Mouse (Mus musculus) kidney, embryonic 15.5 days (tissue): Measurements from ENCODE around the gene Rabepk. TPM values are rescaled to one million over a fixed set of nuclear protein-coding genes. Genes with fewer than 3 reads are reported as not detected.
"Not testable (repeated sequence)": the region's sequence is repeated elsewhere in the genome, so short reads cannot be mapped to it uniquely, and the experiment has no call there.

Experiments used
- ATAC-seq: fragments of 200-750 bp; cut with Nextera tagmentation; replicated peaks from 2 replicates; pipeline ENCODE4 v1.8.0; 2017; ENCODE audit warnings: moderate TSS enrichment; ENCODE audit not compliant: low FRiP score
- H3K27ac ChIP-seq: fragments of 300-500 bp; sonication (generic); 2 replicates; pipeline ENCODE4 v1.5.1; 2015; ENCODE audit warnings: mild to moderate bottlenecking, inconsistent platforms
- H3K27me3 ChIP-seq: fragments of 300-500 bp; sonication (generic); 2 replicates; pipeline ENCODE4 v1.6.1; 2015; ENCODE audit warnings: inconsistent platforms
- H3K36me3 ChIP-seq: fragments of 300-500 bp; sonication (generic); 2 replicates; pipeline ENCODE4 v1.6.1; 2015; ENCODE audit warnings: inconsistent platforms
- H3K4me1 ChIP-seq: fragments of 300-500 bp; sonication (generic); 2 replicates; pipeline ENCODE4 v1.6.1; 2015; ENCODE audit warnings: inconsistent platforms
- H3K4me2 ChIP-seq: fragments of 300-500 bp; sonication (generic); 2 replicates; pipeline ENCODE4 v1.6.1; 2015; ENCODE audit warnings: moderate library complexity, mild to moderate bottlenecking, inconsistent platforms
- H3K4me3 ChIP-seq: fragments of 300-500 bp; sonication (generic); replicated peaks from 2 replicates; pipeline ENCODE4 v1.5.1; 2015; ENCODE audit warnings: mild to moderate bottlenecking, inconsistent platforms
- H3K9ac ChIP-seq: fragments of 300-500 bp; sonication (generic); 2 replicates; pipeline ENCODE4 v1.6.1; 2015; ENCODE audit warnings: mild to moderate bottlenecking, inconsistent platforms
- H3K9me3 ChIP-seq: fragments of 300-500 bp; sonication (generic); replicated peaks from 2 replicates; pipeline ENCODE4 v1.6.1; 2016; ENCODE audit warnings: inconsistent platforms
- WGBS: fragments of 180-500 bp; shearing (Covaris S2); methylation state at CpG from one replicate; pipeline ENCODE4 v1.1.7; 2015; ENCODE audit warnings: mixed read lengths; 5-methylcytosine and 5-hydroxymethylcytosine counted together
- polyA plus RNA-seq: library from polyadenylated mRNA; unstranded; fragments of >200 nt; fragmentation: Nextera tagmentation; extraction: Ambion mirVana; gene quantifications from 2 replicates; pipeline ENCODE4 v1.2.1, GENCODE M21; 2015

Gene Rabepk
- polyA plus RNA-seq, 1 experiment from 2014 or later = 36.3 TPM

GRCm38 (mm10) chr2:34826460-34827231 lies 26.9 kb upstream of the Rabepk start:
- ATAC-seq = no peak; the same call in 1 of the 2 replicates
- H3K27me3 ChIP-seq = no peaks in the 10 kb centered on the region
- peaks cover 22% of the 10 kb centered on the region for H3K4me1 ChIP-seq
- H3K9me3 ChIP-seq = 0 out of 2 replicates have a peak, but pooled peaks cover 4% of the 10 kb centered on the region
- peak overlapping the region; percentile 85 for H3K4me3 ChIP-seq
- H3K9ac ChIP-seq = peak overlapping the region; percentile 96
- peak overlapping the region; percentile 92 for H3K27ac ChIP-seq
- peaks cover 17% of the 10 kb centered on the region for H3K36me3 ChIP-seq
- H3K4me2 ChIP-seq = peak overlapping the region; percentile 89
- WGBS = 33% methylated on average over 20 of the region's 21 CpGs

DNA sequence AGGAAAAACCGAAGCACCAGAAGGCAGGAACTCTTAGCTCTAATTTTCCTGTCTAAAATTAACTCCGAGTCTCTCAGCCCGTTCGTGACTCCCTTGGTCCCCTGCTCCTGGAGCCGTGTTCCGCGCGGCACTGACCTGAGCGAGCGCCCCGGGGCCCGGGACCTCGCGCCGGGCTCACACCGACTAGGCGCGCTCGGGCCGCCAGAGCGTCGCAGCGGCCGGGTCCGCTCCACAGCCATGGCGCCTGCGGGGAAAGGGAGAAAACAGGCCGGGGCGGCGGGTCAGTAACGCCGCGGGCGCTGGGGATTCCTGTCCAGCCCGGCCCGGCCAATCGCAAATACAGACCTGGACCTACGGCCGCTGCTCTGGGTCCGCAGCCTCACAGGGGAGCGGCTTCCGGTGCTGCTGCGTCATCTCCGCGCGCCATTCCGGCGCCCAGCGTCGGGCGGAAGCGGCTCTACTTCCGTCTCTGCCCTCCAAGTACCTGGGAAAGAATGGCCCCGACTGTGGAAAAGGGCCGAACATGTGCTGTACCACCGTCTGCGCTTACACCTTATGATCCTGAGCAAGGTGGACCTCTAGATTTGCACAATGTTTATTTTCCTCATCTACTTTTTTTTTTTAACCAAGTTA lies 26.2 kb upstream of the Rabepk start, which contains the start of gene Fbxw2:
Fbxw2 (minus strand) TSS at position 485 of the 633 bp plus-strand sequence.
- H3K36me3 ChIP-seq = peaks cover 22% of the 10 kb centered on the region
- H3K9ac ChIP-seq = peak within 1 kb of the TSS; percentile 96
- H3K27me3 ChIP-seq = no peaks in the 10 kb centered on the region
- H3K4me1 ChIP-seq = peaks cover 22% of the 10 kb centered on the region
- peak within 1 kb of the TSS; percentile 92 for H3K27ac ChIP-seq
- peak; percentile 98 for ATAC-seq
- H3K9me3 ChIP-seq = 0 out of 2 replicates have a peak, but pooled peaks cover 4% of the 10 kb centered on the region
- under 1% methylated on average over 57 of the region's 57 CpGs for WGBS
- peak within 1 kb of the TSS; percentile 89 for H3K4me2 ChIP-seq
- H3K4me3 ChIP-seq = peak within 1 kb of the TSS; percentile 85

DNA sequence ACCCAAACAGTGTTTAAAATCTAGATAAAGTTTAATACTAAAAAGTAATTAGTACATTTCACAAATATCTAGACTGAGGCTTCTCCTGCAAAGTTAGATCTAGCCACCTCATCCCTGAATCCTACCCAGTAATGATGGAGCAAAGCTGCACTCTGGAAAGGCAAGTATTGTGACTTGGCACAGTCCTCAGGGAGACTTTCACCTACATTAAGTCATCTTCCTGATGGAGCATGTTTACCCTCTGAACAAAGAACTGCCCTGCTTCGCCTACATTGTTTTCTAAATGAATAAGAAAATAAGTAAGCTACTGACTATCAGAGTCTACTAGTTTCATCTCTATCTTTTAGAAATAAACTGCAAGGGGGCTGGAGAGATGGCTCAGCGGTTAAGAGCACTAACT lies 18.8 kb upstream of the Rabepk start:
- no peaks in the 10 kb centered on the region for H3K4me1 ChIP-seq
- H3K27ac ChIP-seq = no peak overlapping the region
- no peaks in the 10 kb centered on the region for H3K27me3 ChIP-seq
- no peak overlapping the region for H3K9ac ChIP-seq
- no peak overlapping the region for H3K4me3 ChIP-seq
- no peak for ATAC-seq
- no peaks in the 10 kb centered on the region for H3K9me3 ChIP-seq
- WGBS = 94% methylated on average over 2 of the region's 2 CpGs
- H3K36me3 ChIP-seq = peaks cover 85% of the 10 kb centered on the region
- H3K4me2 ChIP-seq = no peak overlapping the region

GRCm38 (mm10) chr2:34815893-34816292 lies 16.2 kb upstream of the Rabepk start:
- H3K9ac ChIP-seq, H3K27me3 ChIP-seq, H3K4me1 ChIP-seq, H3K9me3 ChIP-seq, H3K4me2 ChIP-seq, H3K4me3 ChIP-seq, H3K27ac ChIP-seq, ATAC-seq: not testable (repeated sequence)
- peaks cover 93% of the 10 kb centered on the region for H3K36me3 ChIP-seq
- WGBS = 92% methylated on average over 2 of the region's 2 CpGs

- ATAC-seq = no peak
Measured at GRCm38 (mm10) chr2:34812706-34813105, 13.0 kb upstream of the Rabepk start.

DNA sequence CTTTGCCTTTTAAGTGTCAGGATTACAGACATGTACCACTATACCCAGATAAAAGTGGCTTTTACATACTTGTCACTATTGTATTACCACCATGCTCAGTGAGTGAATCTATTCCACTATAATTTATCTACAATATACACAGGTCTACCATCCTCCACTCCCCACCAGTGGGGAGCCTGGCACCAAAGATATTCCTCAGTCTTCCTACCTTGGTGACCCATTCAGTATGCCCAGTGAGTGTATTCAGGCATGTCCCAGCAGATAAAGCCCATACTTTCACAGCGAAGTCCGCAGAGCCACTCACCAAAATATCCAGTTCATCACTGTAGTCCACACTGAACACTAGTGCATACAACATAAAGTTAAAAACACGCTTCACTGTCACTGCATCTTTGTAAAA lies 11.1 kb upstream of the Rabepk start:
- H3K27ac ChIP-seq = no peak overlapping the region
- no peak for ATAC-seq
- H3K9me3 ChIP-seq = no peaks in the 10 kb centered on the region
- H3K36me3 ChIP-seq = peaks cover 86% of the 10 kb centered on the region
- H3K4me1 ChIP-seq = peaks cover 2% of the 10 kb centered on the region; the same call in 1 of the 2 replicates
- H3K9ac ChIP-seq = no peak overlapping the region
- 94% methylated on average over 3 of the region's 3 CpGs for WGBS
- no peak overlapping the region for H3K4me2 ChIP-seq
- no peak overlapping the region for H3K4me3 ChIP-seq
- H3K27me3 ChIP-seq = no peaks in the 10 kb centered on the region

More at GRCm38 (mm10) chr2:34812706-34813105, 13.0 kb upstream of the Rabepk start:
- Histone ChIP-seq H3K4me3 (no peak overlapping the region), H3K9ac (no peak overlapping the region), H3K36me3 (peaks cover 92% of the 10 kb centered on the region), H3K9me3 (no peaks in the 10 kb centered on the region), H3K27ac (no peak overlapping the region), H3K4me1 (no peaks in the 10 kb centered on the region), H3K4me2 (no peak overlapping the region), H3K27me3 (no peaks in the 10 kb centered on the region)
- WGBS = 76% methylated on average over 7 of the region's 7 CpGs

DNA sequence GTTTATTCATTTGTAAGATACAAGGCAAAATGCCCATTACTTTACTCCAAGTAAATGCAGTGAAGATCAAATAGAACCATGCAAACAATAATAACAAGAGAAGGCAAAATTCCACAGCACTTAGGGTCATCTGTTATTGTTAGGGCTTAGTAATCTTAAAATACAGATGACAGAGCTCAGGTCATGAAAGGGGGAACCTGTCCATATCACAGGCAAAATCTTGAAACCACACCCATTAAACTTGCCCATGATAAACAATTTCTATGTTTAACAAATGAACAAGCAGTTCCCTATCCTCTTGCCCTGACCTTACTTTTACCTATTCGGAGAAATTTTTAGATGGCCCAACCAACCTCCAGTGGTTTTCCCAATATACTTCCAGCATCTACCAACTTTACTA lies 9.9 kb upstream of the Rabepk start:
- Histone ChIP-seq H3K4me2 (no peak overlapping the region), H3K9ac (no peak overlapping the region), H3K27ac (no peak overlapping the region), H3K4me3 (no peak overlapping the region), H3K36me3 (peaks cover 83% of the 10 kb centered on the region), H3K9me3 (no peaks in the 10 kb centered on the region), H3K27me3 (no peaks in the 10 kb centered on the region), H3K4me1 (peaks cover 10% of the 10 kb centered on the region; the same call in 1 of the 2 replicates)
- WGBS = 97% methylated on average over 1 of the region's 1 CpGs
- ATAC-seq = no peak

DNA sequence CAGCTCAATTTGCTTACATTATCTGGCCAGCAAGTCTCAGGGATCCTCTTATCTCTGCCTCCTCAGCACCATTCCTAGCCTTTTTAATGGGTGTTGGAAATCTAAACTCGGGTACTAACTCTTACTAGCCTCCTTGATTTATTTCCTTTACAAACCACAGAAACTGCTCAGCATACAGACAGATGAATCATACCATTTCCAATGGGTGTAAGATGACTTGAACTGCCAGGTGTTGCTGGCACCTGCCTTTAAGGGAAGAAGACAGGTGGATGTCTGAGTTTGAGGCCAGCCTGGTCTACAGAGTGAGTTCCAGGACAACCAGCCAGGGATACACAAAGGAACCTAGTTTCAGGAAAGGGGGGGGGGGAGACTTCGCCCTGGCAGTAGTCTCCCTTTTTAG lies 8.3 kb upstream of the Rabepk start:
- WGBS = 62% methylated on average over 2 of the region's 2 CpGs
- Histone ChIP-seq H3K9ac (no peak overlapping the region), H3K4me3 (no peak overlapping the region), H3K9me3 (no peaks in the 10 kb centered on the region), H3K4me2 (no peak overlapping the region), H3K4me1 (peaks cover 23% of the 10 kb centered on the region), H3K27ac (no peak overlapping the region), H3K36me3 (peaks cover 68% of the 10 kb centered on the region), H3K27me3 (no peaks in the 10 kb centered on the region)
- ATAC-seq = no peak

DNA sequence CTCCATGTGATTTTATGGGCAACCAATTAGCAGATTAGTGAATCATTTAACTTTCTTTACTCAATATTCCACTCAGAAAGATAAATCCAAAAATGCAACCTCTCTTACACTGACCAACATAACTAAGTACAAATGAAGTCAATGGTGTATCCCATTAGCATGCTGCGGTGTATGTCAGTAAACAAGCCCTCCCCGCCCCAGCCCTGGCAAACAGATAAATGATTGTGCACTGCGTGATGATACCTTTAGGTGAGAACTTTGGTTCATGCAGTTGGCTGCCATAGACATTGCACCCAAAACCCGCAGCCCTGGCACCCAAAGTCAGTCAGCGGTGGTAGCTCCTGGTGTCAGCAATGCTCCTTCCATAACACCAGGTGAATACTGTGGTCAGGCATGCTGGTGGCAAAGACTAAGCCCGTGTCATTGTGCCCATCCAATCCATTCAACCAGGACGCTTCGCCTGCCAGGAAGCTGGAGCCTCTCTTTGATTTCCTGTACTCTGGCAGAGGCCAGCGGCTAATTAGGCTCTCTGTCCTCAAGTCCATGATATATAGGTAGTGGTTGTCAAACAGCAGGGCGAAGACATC lies 5.7 kb upstream of the Rabepk start:
- Histone ChIP-seq H3K27me3 (no peaks in the 10 kb centered on the region), H3K4me1 (peaks cover 25% of the 10 kb centered on the region), H3K4me2 (no peak overlapping the region), H3K4me3 (no peak overlapping the region), H3K9ac (no peak overlapping the region), H3K9me3 (no peaks in the 10 kb centered on the region), H3K36me3 (peaks cover 43% of the 10 kb centered on the region), H3K27ac (no peak overlapping the region)
- 78% methylated on average over 10 of the region's 10 CpGs for WGBS
- ATAC-seq = no peak

DNA sequence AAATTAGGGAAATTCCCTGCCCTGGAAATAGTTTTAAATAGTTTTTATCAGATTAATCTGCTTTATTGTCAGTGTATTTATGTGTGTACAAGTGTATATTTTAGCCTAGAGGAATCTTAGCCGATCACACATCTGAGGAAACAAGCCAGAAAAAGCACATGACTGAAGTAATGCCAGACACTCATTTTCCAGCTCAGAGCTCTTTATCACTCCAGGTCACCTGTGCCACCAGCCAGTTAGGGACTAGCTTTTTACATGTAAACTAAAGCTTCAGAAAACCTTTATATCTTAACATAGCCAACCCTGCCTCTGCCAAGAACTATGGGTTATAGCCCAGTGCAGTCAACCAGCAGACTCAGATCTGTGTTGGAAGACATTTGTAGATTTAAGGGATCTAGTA lies 5.1 kb upstream of the Rabepk start:
- 73% methylated on average over 1 of the region's 1 CpGs for WGBS
- Histone ChIP-seq H3K4me3 (no peak overlapping the region), H3K4me1 (peaks cover 31% of the 10 kb centered on the region), H3K9me3 (no peaks in the 10 kb centered on the region), H3K27ac (no peak overlapping the region), H3K27me3 (no peaks in the 10 kb centered on the region), H3K4me2 (no peak overlapping the region), H3K36me3 (peaks cover 39% of the 10 kb centered on the region), H3K9ac (no peak overlapping the region)
- ATAC-seq = no peak

- Histone ChIP-seq H3K4me2 (0 out of 2 replicates have a peak overlapping the region, but pooled peaks have one; percentile 47), H3K4me1 (peaks cover 31% of the 10 kb centered on the region), H3K27ac (no peak overlapping the region), H3K36me3 (peaks cover 36% of the 10 kb centered on the region), H3K9ac (no peak overlapping the region), H3K27me3 (no peaks in the 10 kb centered on the region), H3K4me3 (no peak overlapping the region), H3K9me3 (no peaks in the 10 kb centered on the region)
- WGBS = 92% methylated on average over 2 of the region's 2 CpGs
- ATAC-seq = no peak
Measured at GRCm38 (mm10) chr2:34804172-34804571, 4.5 kb upstream of the Rabepk start.

- Histone ChIP-seq H3K4me1 (peaks cover 35% of the 10 kb centered on the region), H3K4me2 (peak overlapping the region; percentile 47), H3K27me3 (no peaks in the 10 kb centered on the region), H3K27ac (no peak overlapping the region), H3K4me3 (peak overlapping the region; percentile 28), H3K36me3 (peaks cover 31% of the 10 kb centered on the region), H3K9me3 (no peaks in the 10 kb centered on the region), H3K9ac (no peak overlapping the region)
- WGBS = 72% methylated on average over 3 of the region's 3 CpGs
- no peak for ATAC-seq
Measured at GRCm38 (mm10) chr2:34803746-34804145, 4.0 kb upstream of the Rabepk start.
